Mouse (Mus musculus) heart, adult 8-10 months (tissue): ENCODE measurements around the gene Tctex1d4. TPM values are rescaled to one million over a fixed set of nuclear protein-coding genes. Genes with fewer than 3 reads are reported as not detected.

Source experiments
- microRNA-seq: library from miRNA; unstranded; fragments of <30 nt; microRNA quantifications from one replicate; pipeline ENCODE4 v1.2.0, GENCODE M21; 2022
- total RNA-seq, 4 experiments: library from RNA; stranded (reverse); gene quantifications; 2 replicates each; pipeline ENCODE4 v1.2.4; 2022

The Tctex1d4 gene
- total RNA-seq, 4 experiments from 2014 or later: 0.40 TPM; not detected in 3

Small RNAs within 50 kb of the gene (microRNA-seq; reads per million reads assigned to microRNA genes)
- gene Gm22398: not detected

Other genes starting within 250 kb of the Tctex1d4 start
- gene Zswim5, start 249.4 kb upstream of the Tctex1d4 start, total RNA-seq: 1 to 10 TPM in 1 of 4 experiments, under 1 TPM in 3; 0.82 to 1.4 (median 0.92) TPM
- gene Urod, start 132.4 kb upstream of the Tctex1d4 start, total RNA-seq: 100 to 1,000 TPM in 1 of 4 experiments, 10 to 100 TPM in 3; 85.5 to 108 (median 91.8) TPM
- 10 to 100 TPM; 16.7 to 20.6 (median 17.7) TPM for gene Hectd3, start 131.5 kb upstream of the Tctex1d4 start, total RNA-seq
- gene Eif2b3, start 107.4 kb upstream of the Tctex1d4 start, total RNA-seq: 10 to 100 TPM; 13.5 to 18.2 (median 15.0) TPM
- 1 to 10 TPM in 1 of 4 experiments, under 1 TPM in 3; 0.44 to 1.0 (median 0.58) TPM for gene Ptch2, start 30.7 kb upstream of the Tctex1d4 start, total RNA-seq
- gene Btbd19, start 1.1 kb upstream of the Tctex1d4 start, total RNA-seq: 1 to 10 TPM; 1.8 to 3.5 (median 2.4) TPM
- gene Plk3, start 7.2 kb downstream of the Tctex1d4 start, total RNA-seq: 1 to 10 TPM; 1.2 to 1.8 (median 1.6) TPM
- 100 to 1,000 TPM; 504 to 617 (median 566) TPM for gene Rps8, start 29.4 kb downstream of the Tctex1d4 start, total RNA-seq
- gene Kif2c, start 55.8 kb downstream of the Tctex1d4 start, total RNA-seq: under 1 TPM in 2 of 4 experiments, not detected in 2; 0.32 to 0.53 TPM
- gene Tmem53, start 125.2 kb downstream of the Tctex1d4 start, total RNA-seq: 10 to 100 TPM; 22.3 to 37.6 (median 30.1) TPM
- gene Armh1, start 125.3 kb downstream of the Tctex1d4 start, total RNA-seq: under 1 TPM in 2 of 4 experiments, not detected in 2; 0.22 to 0.35 TPM